In the genomic region with DNA sequence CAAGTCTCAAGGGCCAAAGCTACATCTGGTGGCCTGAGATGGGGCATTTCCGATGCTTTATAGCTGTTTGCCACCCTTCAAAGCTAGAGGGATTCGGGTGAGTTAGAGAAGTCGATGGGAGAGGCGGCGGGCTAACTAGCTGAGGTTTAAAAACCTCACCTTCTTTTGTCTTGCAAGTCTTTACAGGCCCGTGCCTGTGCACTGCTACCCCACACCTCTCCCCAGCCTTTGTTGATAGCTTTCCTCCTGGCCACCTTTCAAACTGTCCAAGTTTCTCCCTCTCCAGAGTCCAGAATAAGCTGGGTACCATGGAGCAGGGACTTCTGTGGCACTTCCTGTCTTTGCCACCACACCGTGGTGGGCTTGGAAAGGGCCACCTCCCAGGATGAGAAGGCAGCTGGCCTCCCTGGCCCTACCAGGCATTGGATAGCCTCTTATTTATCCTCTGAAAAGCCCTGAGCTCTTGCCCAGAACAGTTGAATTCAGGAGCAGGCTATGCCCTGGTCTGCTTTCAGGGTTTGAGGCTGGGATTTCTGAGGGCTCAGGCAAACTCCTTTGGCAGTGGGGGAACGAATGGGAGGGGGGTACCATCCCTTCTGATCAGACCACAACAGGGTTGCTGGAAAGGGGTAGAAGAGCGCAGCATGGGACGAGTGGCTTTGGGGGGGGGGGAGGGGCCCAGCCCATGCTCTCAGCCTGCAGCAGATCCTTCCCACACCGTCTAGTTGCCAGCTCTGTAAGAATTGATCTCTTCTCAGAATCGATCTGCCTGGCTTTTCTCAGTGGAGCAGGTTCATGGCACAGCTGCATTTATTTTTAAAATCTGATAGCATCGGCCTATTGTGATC, we compare ENCODE assay signal across 8 mouse cellular contexts. TPM values are rescaled to one million over a fixed set of nuclear protein-coding genes. Genes with fewer than 3 reads are reported as not detected.
DNase-seq lines count a peak whose midpoint lies in the region; ATAC-seq lines count a peak whose summit lies in the region.

No protein-coding gene starts in this region.

- peaks cover 69% of the 10 kb centered on the region for H3K4me1 ChIP-seq in forebrain, embryonic 11.5 days (replicated peaks; ENCODE audit: control insufficient read depth, insufficient read depth, low read length)
- H3K4me1 ChIP-seq in kidney, embryonic 15.5 days = peaks cover 97% of the 10 kb centered on the region

- peak; percentile 22 for DNase-seq in lung, postnatal 10 days
- DNase-seq in lung, adult 18-20 months = no peak
- DNase-seq in forebrain, embryonic 11.5 days (ENCODE audit: low spot score) = no peak
- peak; percentile 48 for DNase-seq in neural tube, embryonic 10.5 days (ENCODE audit: extremely low spot score, low spot score)
- no peak for DNase-seq in gastrocnemius, postnatal 36 days
- no peak for DNase-seq in layer of hippocampus, postnatal 14 days (ENCODE audit: low spot score in 2 of 2)
- DNase-seq in thymus, postnatal 10 days (ENCODE audit: low spot score in 2 of 2) = no peak

- no peak overlapping the region for H3K4me3 ChIP-seq in forebrain, embryonic 11.5 days (ENCODE audit: low read depth, low read length)
- H3K4me3 ChIP-seq in kidney, embryonic 15.5 days (replicated peaks) = peak overlapping the region; percentile 28; the same call in 1 of the 2 replicates

- H3K36me3 ChIP-seq in forebrain, embryonic 11.5 days (ENCODE audit: control insufficient read depth, insufficient read depth, low read length) = no peaks in the 10 kb centered on the region
- H3K36me3 ChIP-seq in kidney, embryonic 15.5 days = no peaks in the 10 kb centered on the region

- H3K4me2 ChIP-seq in forebrain, embryonic 11.5 days (ENCODE audit: low read depth, low read length, severe bottlenecking) = peak overlapping the region; percentile 46; the same call in 1 of the 2 replicates
- peak overlapping the region; percentile 56 for H3K4me2 ChIP-seq in kidney, embryonic 15.5 days

- peak overlapping the region; percentile 89 for H3K27ac ChIP-seq in forebrain, embryonic 11.5 days (ENCODE audit: low read depth, low read length)
- H3K27ac ChIP-seq in kidney, embryonic 15.5 days = peak overlapping the region; percentile 96

- intact Hi-C loops in gastrocnemius, postnatal 36 days (cut with DNase I) = no loop called here

- no peak for ATAC-seq in forebrain, embryonic 11.5 days (replicated peaks; ENCODE audit: low FRiP score)
- no peak for ATAC-seq in kidney, embryonic 15.5 days (replicated peaks; ENCODE audit: low FRiP score)

- H3K9ac ChIP-seq in forebrain, embryonic 11.5 days (ENCODE audit: low read length) = peak overlapping the region; percentile 57
- peak overlapping the region; percentile 21 for H3K9ac ChIP-seq in kidney, embryonic 15.5 days

- H3K27me3 ChIP-seq in forebrain, embryonic 11.5 days (ENCODE audit: control insufficient read depth, insufficient read depth, low read length) = no peaks in the 10 kb centered on the region
- no peaks in the 10 kb centered on the region for H3K27me3 ChIP-seq in kidney, embryonic 15.5 days

- H3K9me3 ChIP-seq in forebrain, embryonic 11.5 days (ENCODE audit: control insufficient read depth, low read length) = no peaks in the 10 kb centered on the region
- no peaks in the 10 kb centered on the region for H3K9me3 ChIP-seq in kidney, embryonic 15.5 days (replicated peaks)

- 6% methylated on average over 13 of the region's 13 CpGs for WGBS in forebrain, embryonic 11.5 days
- WGBS in kidney, embryonic 15.5 days = 19% methylated on average over 13 of the region's 13 CpGs

RNA-seq across cellular contexts. Expression of a gene that starts 28.3 kb away (rescaled TPM):
- 30.7 and 39.5 TPM in 2 replicates for polyA plus RNA-seq in forebrain, embryonic 11.5 days (2014; fragmentation: Nextera tagmentation; extraction: Ambion mirVana)
- 24.6 and 28.7 TPM in 2 replicates for polyA plus RNA-seq in kidney, embryonic 15.5 days (2015; fragmentation: Nextera tagmentation; extraction: Ambion mirVana)
- 10 to 100 TPM; 19.0 to 19.2 TPM for total RNA-seq in gastrocnemius, postnatal 36 days (2021)
- total RNA-seq in layer of hippocampus, postnatal 14 days (2021) = 100 to 1,000 TPM in 1 of 2 experiments, 10 to 100 TPM in 1; 98.9 to 110 TPM

RNA-seq across cellular contexts. Expression of a gene that starts 43.2 kb away (rescaled TPM):
- 152 and 154 TPM in 2 replicates for polyA plus RNA-seq in forebrain, embryonic 11.5 days (2014; fragmentation: Nextera tagmentation; extraction: Ambion mirVana)
- polyA plus RNA-seq in kidney, embryonic 15.5 days (2015; fragmentation: Nextera tagmentation; extraction: Ambion mirVana) = 143 and 145 TPM in 2 replicates
- 10 to 100 TPM; 44.6 to 60.8 TPM for total RNA-seq in gastrocnemius, postnatal 36 days (2021)
- total RNA-seq in layer of hippocampus, postnatal 14 days (2021) = 100 to 1,000 TPM; 111 to 121 TPM

RNA-seq across cellular contexts. Expression of a gene that starts 43.3 kb away (rescaled TPM):
- polyA plus RNA-seq in forebrain, embryonic 11.5 days (2014; fragmentation: Nextera tagmentation; extraction: Ambion mirVana) = 10.9 and 14.6 TPM in 2 replicates
- polyA plus RNA-seq in kidney, embryonic 15.5 days (2015; fragmentation: Nextera tagmentation; extraction: Ambion mirVana) = 32.9 and 33.0 TPM in 2 replicates
- total RNA-seq in gastrocnemius, postnatal 36 days (2021) = 1 to 10 TPM; 2.7 to 4.1 TPM
- 1 to 10 TPM; 8.2 to 8.3 TPM for total RNA-seq in layer of hippocampus, postnatal 14 days (2021)

Comparison
In these comparisons a context has a peak if more than half of its experiments do, and no peak if none do; other contexts are left out.
1. DNase-seq: peak in lung, postnatal 10 days (single experiment) and neural tube, embryonic 10.5 days (single experiment); none in lung, adult 18-20 months (0 of 2), forebrain, embryonic 11.5 days (single experiment), gastrocnemius, postnatal 36 days (0 of 2), layer of hippocampus, postnatal 14 days (0 of 2) and thymus, postnatal 10 days (0 of 2).
2. RNA of a gene that starts 28.3 kb away (total RNA-seq): 98.9 to 110 TPM in layer of hippocampus, postnatal 14 days; 19.0 to 19.2 TPM in gastrocnemius, postnatal 36 days; every median in the first group is over 4 times any median in the second.